Mouse (Mus musculus): Measurements from ENCODE around the gene Sec61a2.

DNA sequence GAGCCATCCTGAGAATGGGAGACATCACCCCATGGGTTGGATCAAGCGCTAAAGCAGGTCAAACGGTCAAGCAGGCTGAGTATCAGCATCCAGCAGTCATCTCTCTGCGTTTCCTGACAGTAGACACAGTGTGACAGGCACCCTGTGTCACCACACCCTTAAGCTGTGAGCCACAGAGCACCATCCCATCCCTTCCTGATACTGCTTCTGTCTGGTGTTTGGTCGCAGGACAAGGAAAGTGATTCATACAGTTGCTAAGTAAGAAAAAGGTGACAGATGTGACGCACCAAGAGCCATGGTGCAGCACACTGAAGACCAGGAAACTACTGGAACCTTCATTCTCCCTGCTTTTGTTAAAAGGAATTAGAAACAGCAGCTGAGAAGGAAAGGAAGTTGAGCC is 6.4 kb downstream of the Sec61a2 start:
- TF ChIP-seq CHD2 (IDR thresholded peaks at IDR 0.05; ENCODE audit: low read length) (no peak), CTCF (conservative IDR thresholded peaks at IDR 0.05 in 1 of 2, IDR thresholded peaks at IDR 0.05 in 1 of 2; ENCODE audit: low read depth in 2 of 2, low read length in 2 of 2) (no peak), ZC3H11A (IDR thresholded peaks at IDR 0.05; ENCODE audit: low read depth, low read length) (no peak), POLR2AphosphoS2 (IDR thresholded peaks at IDR 0.05; ENCODE audit: low read depth, low read length) (no peak), JUND (conservative IDR thresholded peaks at IDR 0.05; ENCODE audit: low read depth, low read length) (no peak), UBTF (IDR thresholded peaks at IDR 0.05; ENCODE audit: low read depth, low read length) (no peak), ZNF384 (IDR thresholded peaks at IDR 0.05; ENCODE audit: low read depth, low read length) (no peak), MAX (IDR thresholded peaks at IDR 0.05; ENCODE audit: low read length) (no peak), CHD1 (IDR thresholded peaks at IDR 0.05; ENCODE audit: low read depth, low read length) (no peak), USF2 (conservative IDR thresholded peaks at IDR 0.05; ENCODE audit: low read depth, low read length) (no peak), EP300 (IDR thresholded peaks at IDR 0.05; ENCODE audit: low read length) (no peak), POLR2A (IDR thresholded peaks at IDR 0.05; ENCODE audit: low read depth, low read length) (no peak)

Data from CH12.LX (cell line).